Mouse (Mus musculus): ENCODE results near the gene Rabl6. TPM values are rescaled to one million over a fixed set of nuclear protein-coding genes. Genes with fewer than 3 reads are reported as not detected.
A peak's percentile ranks its signal among the peaks of the same experiment; 100 is the strongest.

Rabl6 gene
- polyA plus RNA-seq, 1 experiment from 2014 or later, result 13.5 TPM

GRCm38 (mm10) chr2:25639890-25640289 is 31.6 kb upstream of the Rabl6 start:
- ATAC-seq, result no peak
- H3K36me3 ChIP-seq (replicated peaks; ENCODE audit: insufficient read depth, low read length), result no peaks in the 10 kb centered on the region
- no peak overlapping the region for H3K9ac ChIP-seq (replicated peaks)
- no peak overlapping the region for H3K27ac ChIP-seq (ENCODE audit: low read depth)
- 0 out of 2 replicates have a peak, but pooled peaks cover 2% of the 10 kb centered on the region for H3K4me1 ChIP-seq (ENCODE audit: insufficient read depth)
- no peak overlapping the region for H3K4me3 ChIP-seq (ENCODE audit: low read depth, low read length)
- no peak overlapping the region for H3K4me2 ChIP-seq (ENCODE audit: low read depth, low read length)
- no peaks in the 10 kb centered on the region for H3K27me3 ChIP-seq (ENCODE audit: insufficient read depth, low read length)
- no peaks in the 10 kb centered on the region for H3K9me3 ChIP-seq (ENCODE audit: low read length)
- TF ChIP-seq CTCF (IDR thresholded peaks at IDR 0.05; ENCODE audit: low read depth), result peak; percentile 67
- no peak for TF ChIP-seq EP300 (IDR thresholded peaks at IDR 0.05; ENCODE audit: low read depth)
- 20% methylated on average over 6 of the region's 6 CpGs for WGBS (ENCODE audit: insufficient replicate concordance)
- DNase-seq, result peak; percentile 57

DNA sequence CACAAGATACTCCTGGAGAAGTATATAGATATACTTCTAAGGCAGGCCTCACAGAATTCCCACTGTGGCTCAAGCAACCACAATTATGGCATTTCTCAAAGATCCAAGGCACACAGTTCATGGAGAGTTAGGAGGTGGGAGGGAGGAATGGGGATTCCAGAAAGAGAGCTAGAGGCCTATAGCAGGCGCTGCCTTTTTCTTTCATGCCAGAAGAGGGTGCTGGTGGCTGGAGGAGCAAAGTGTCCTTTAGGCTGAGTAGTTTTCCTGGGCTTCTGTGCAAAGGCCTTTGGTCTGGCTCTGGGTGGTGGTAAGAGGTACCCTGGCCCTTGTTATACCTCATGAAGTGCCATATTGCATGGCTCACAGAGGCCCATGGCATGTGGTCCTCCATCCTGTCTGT is 25.7 kb upstream of the Rabl6 start:
- H3K27ac ChIP-seq (ENCODE audit: low read depth), result no peak overlapping the region
- H3K9me3 ChIP-seq (ENCODE audit: low read length), result no peaks in the 10 kb centered on the region
- 0 out of 2 replicates have a peak, but pooled peaks cover 2% of the 10 kb centered on the region for H3K4me1 ChIP-seq (ENCODE audit: insufficient read depth)
- ATAC-seq (no peak), DNase-seq (no peak)
- H3K27me3 ChIP-seq (ENCODE audit: insufficient read depth, low read length), result no peaks in the 10 kb centered on the region
- 77% methylated on average over 1 of the region's 1 CpGs for WGBS (ENCODE audit: insufficient replicate concordance)
- no peaks in the 10 kb centered on the region for H3K36me3 ChIP-seq (replicated peaks; ENCODE audit: insufficient read depth, low read length)
- no peak overlapping the region for H3K9ac ChIP-seq (replicated peaks)
- H3K4me2 ChIP-seq (ENCODE audit: low read depth, low read length), result no peak overlapping the region
- H3K4me3 ChIP-seq (ENCODE audit: low read depth, low read length), result no peak overlapping the region
- TF ChIP-seq EP300 (IDR thresholded peaks at IDR 0.05; ENCODE audit: low read depth) (no peak), CTCF (IDR thresholded peaks at IDR 0.05; ENCODE audit: low read depth) (peak; percentile 42)

DNA sequence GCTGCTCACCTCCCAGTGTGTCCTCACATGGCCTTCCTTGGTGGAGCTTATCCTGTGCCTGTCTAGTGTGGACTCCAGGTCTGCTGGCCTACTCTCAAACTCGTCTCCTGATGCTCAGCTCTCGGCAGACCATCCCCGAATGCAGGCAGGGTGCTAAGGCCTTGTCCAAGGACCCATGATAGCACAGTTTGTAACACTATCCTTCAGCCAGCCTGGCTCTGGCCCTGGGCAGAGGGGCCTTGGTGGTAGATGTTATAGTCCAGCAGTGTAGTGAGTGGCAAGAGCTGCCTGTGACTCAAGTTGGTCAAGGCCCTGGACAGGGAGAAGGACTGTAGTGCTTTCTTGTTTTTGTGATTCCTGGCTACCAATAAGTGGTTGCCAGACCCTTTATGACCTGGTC is 25.3 kb upstream of the Rabl6 start:
- TF ChIP-seq CTCF (IDR thresholded peaks at IDR 0.05; ENCODE audit: low read depth) (no peak), EP300 (IDR thresholded peaks at IDR 0.05; ENCODE audit: low read depth) (no peak)
- no peak overlapping the region for H3K27ac ChIP-seq (ENCODE audit: low read depth)
- H3K4me3 ChIP-seq (ENCODE audit: low read depth, low read length), result no peak overlapping the region
- H3K27me3 ChIP-seq (ENCODE audit: insufficient read depth, low read length), result no peaks in the 10 kb centered on the region
- no peak overlapping the region for H3K4me2 ChIP-seq (ENCODE audit: low read depth, low read length)
- DNase-seq, result no peak
- no peak for ATAC-seq
- no peaks in the 10 kb centered on the region for H3K9me3 ChIP-seq (ENCODE audit: low read length)
- 86% methylated on average over 3 of the region's 3 CpGs for WGBS (ENCODE audit: insufficient replicate concordance)
- H3K9ac ChIP-seq (replicated peaks), result no peak overlapping the region
- H3K36me3 ChIP-seq (replicated peaks; ENCODE audit: insufficient read depth, low read length), result no peaks in the 10 kb centered on the region
- peaks cover 3% of the 10 kb centered on the region; the same call in 1 of the 2 replicates for H3K4me1 ChIP-seq (ENCODE audit: insufficient read depth)

- ATAC-seq (peak; percentile 77), DNase-seq (peak; percentile 63)
- H3K36me3 ChIP-seq (replicated peaks; ENCODE audit: insufficient read depth, low read length), result no peaks in the 10 kb centered on the region
- no peak for TF ChIP-seq CTCF (IDR thresholded peaks at IDR 0.05; ENCODE audit: low read depth)
- peak; percentile 50; the same call in 1 of the 2 replicates for TF ChIP-seq EP300 (IDR thresholded peaks at IDR 0.05; ENCODE audit: low read depth)
- no peaks in the 10 kb centered on the region for H3K9me3 ChIP-seq (ENCODE audit: low read length)
- WGBS (ENCODE audit: insufficient replicate concordance), result 35% methylated on average over 4 of the region's 4 CpGs
- no peak overlapping the region for H3K4me3 ChIP-seq (ENCODE audit: low read depth, low read length)
- H3K27me3 ChIP-seq (ENCODE audit: insufficient read depth, low read length), result no peaks in the 10 kb centered on the region
- no peak overlapping the region for H3K4me2 ChIP-seq (ENCODE audit: low read depth, low read length)
- peak overlapping the region; percentile 67 for H3K27ac ChIP-seq (ENCODE audit: low read depth)
- no peak overlapping the region for H3K9ac ChIP-seq (replicated peaks)
- H3K4me1 ChIP-seq (ENCODE audit: insufficient read depth), result peaks cover 9% of the 10 kb centered on the region; the same call in 1 of the 2 replicates
These were observed 20.4 kb upstream of the Rabl6 start for GRCm38 (mm10) chr2:25628738-25629137.

DNA sequence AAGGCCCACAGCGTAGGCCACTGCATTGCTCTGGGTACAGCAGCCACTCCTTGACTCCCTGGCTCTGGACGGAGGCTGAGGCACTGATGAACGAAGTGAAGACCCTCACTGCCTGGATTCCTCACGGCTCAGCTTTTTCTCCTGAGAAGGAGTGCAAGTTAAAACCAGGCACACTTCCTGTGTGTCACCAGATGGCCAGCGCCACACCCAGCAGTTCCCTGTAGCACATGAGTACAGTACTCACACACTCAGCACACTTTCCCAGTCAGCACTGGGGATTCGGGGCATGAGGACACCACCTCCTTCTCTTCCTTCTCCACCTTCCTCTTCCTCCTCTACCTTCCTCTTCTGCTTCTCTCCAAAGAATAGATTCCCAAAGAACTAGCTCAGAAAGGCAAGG is 19.5 kb upstream of the Rabl6 start, which contains the start of gene Fcna:
Gene Fcna, minus strand, starts transcription at position 220 of the 400 bp plus-strand sequence.
- TF ChIP-seq EP300 (IDR thresholded peaks at IDR 0.05; ENCODE audit: low read depth) (no peak), CTCF (IDR thresholded peaks at IDR 0.05; ENCODE audit: low read depth) (no peak)
- WGBS (ENCODE audit: insufficient replicate concordance), result 65% methylated on average over 6 of the region's 6 CpGs
- no peak within 1 kb of the TSS; the same call in 1 of the 2 replicates for H3K4me2 ChIP-seq (ENCODE audit: low read depth, low read length)
- no peak within 1 kb of the TSS for H3K9ac ChIP-seq (replicated peaks)
- H3K27me3 ChIP-seq (ENCODE audit: insufficient read depth, low read length), result no peaks in the 10 kb centered on the region
- no peak within 1 kb of the TSS for H3K4me3 ChIP-seq (ENCODE audit: low read depth, low read length)
- DNase-seq (no peak), ATAC-seq (no peak)
- no peaks in the 10 kb centered on the region for H3K9me3 ChIP-seq (ENCODE audit: low read length)
- H3K36me3 ChIP-seq (replicated peaks; ENCODE audit: insufficient read depth, low read length), result no peaks in the 10 kb centered on the region
- H3K27ac ChIP-seq (ENCODE audit: low read depth), result peak within 1 kb of the TSS; percentile 67
- H3K4me1 ChIP-seq (ENCODE audit: insufficient read depth), result peaks cover 9% of the 10 kb centered on the region; the same call in 1 of the 2 replicates

GRCm38 (mm10) chr2:25625986-25626385 is 17.7 kb upstream of the Rabl6 start:
- H3K36me3 ChIP-seq (replicated peaks; ENCODE audit: insufficient read depth, low read length), result no peaks in the 10 kb centered on the region
- ATAC-seq (no peak), DNase-seq (no peak)
- no peak overlapping the region for H3K27ac ChIP-seq (ENCODE audit: low read depth)
- peaks cover 11% of the 10 kb centered on the region for H3K4me1 ChIP-seq (ENCODE audit: insufficient read depth)
- H3K27me3 ChIP-seq (ENCODE audit: insufficient read depth, low read length), result no peaks in the 10 kb centered on the region
- H3K9me3 ChIP-seq (ENCODE audit: low read length), result no peaks in the 10 kb centered on the region
- no peak for TF ChIP-seq EP300 (IDR thresholded peaks at IDR 0.05; ENCODE audit: low read depth)
- TF ChIP-seq CTCF (IDR thresholded peaks at IDR 0.05; ENCODE audit: low read depth), result no peak
- H3K4me3 ChIP-seq (ENCODE audit: low read depth, low read length), result no peak overlapping the region
- H3K9ac ChIP-seq (replicated peaks), result no peak overlapping the region
- WGBS (ENCODE audit: insufficient replicate concordance), result 41% methylated on average over 5 of the region's 5 CpGs
- peak overlapping the region; percentile 22; the same call in 1 of the 2 replicates for H3K4me2 ChIP-seq (ENCODE audit: low read depth, low read length)

Measured in liver, postnatal 0 days (tissue).